Mouse (Mus musculus): ENCODE measurements around the gene Btc.

Gene Btc

DNA sequence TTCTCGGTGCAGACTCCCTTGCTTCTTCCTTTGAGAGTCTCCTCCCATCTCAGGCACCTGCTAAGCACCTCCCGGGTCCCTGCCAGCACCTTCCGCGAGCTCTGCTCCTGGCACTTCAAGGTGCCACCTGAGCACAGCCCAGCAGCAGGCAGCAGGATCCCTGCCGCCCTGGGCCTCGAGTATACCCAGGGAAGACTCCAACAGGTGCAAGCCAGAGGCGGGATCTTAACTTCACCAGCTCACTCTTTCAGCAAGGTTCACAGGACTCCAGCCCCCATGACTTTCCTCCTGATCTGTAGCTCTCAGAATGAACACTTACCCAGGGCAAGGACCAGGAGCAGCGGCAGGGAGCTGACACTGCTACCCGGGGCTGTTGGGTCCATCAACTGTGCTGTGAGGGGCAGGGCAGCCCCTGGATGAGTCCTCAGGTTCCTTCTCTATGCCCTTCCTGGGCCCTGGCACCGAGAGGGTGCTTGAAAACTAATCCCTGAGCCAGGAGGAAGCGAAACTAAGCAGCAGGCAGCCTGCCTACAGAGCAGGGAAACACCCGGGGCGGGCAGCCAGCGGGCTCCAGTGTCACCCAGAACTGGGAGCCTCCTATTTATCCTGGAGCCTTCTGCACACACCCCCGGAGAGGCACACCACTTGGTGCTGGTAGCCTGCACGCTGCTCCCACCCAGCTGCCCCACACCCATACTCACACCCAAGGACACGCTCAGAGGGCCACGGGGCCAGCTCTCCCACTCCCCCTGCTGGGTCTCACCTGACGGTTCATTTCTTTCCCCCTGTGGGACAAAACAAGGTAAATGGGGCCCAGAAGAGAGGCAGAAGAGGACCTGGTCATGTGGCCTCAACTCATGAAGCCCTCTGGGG is at the start of gene Btc:
Gene Btc, minus strand, starts transcription at position 656 of the 873 bp plus-strand sequence.
- in situ Hi-C loops (cut with MboI, MseI): no loop called here

DNA sequence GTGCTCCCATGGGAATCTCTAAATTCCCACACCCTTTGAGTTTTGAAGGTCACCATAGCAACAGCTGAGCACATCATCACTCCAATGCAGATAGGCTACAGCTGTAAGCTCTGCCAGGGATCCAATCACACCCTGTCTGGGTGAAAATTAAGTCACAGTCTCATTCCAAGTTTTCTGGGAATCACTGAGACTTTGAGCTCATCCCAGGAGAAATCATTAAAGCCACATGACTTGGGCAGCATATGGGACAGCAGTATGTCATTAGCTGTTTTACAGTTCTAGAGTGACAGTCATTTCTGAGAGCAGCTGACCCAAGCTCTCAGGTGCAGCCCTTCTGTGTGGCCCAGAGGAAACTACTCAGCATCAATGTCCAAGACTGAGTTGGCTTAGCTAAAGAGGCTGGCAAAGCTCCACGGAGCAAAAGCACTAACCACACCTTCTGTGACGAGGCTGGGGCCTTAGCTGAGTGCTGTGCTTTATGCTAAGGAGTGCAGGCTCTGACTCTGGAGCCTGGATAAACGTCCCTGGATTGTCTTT is 42.3 kb upstream of the Btc start:
- in situ Hi-C loops (cut with MboI, MseI): no loop called here

DNA sequence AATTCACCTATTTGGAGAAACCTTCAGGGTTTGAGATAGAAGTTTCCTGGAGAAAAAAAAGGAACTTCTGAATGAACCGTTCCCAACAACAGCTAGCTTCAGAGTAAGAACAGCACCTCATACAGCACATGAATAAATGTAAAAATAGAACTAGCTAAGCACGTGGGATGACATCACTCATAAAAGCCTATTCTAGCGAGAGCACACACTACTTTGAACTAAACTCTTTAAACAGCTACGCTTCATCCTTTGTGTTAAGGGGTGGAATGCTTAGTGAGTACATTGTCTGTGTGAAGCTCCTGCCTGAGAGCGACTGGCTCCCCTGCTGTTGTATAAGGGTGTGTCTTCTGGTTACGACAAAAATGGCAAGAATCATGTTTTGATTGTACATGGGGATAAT is 33.8 kb upstream of the Btc start:
- in situ Hi-C loops (cut with MboI, MseI): no loop called here

DNA sequence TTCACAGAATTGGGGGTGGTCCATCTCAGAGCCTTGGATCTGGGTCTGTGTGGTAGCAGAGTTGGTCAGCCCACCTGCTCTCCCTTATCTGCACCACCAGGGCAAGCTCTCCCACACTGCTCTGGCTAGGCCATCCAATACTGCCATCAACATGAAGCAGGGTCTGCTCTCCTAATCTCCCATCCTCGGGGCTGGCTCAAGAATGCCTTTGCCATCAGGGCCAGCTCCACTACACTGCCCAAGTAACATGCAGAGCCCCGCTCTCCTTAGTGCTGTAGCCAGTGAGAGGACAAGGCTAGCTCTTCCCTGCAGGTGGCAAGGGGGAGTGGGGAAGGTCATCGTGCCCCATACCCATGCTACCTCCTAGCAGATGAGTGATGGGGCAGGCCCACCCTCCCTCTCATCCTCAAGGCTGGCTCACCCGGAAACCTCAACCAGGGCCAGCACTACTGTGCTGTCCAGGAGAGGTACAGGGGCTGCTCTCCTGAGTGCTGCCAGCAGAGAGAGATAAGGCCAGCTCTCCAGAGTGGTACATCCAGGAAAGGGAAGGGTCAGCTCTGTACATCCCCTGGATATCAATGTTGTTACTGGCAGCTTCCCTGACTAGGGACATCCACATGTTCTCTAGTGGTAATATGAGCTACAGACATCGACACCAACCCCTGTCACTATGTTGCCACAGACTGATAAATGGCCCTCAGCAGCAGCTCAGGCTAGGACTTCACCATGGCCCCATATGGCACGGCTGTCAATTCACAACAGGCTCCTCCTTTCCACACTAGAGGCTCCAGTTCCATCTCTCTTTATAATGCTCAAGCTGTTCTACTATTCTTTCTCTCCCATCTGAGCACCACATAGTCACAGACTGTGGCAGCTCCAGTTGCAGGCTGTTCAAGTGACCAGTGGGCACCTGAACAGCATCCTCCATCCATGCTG is 32.2 kb upstream of the Btc start:
- in situ Hi-C loops (cut with MboI, MseI): no loop called here

DNA sequence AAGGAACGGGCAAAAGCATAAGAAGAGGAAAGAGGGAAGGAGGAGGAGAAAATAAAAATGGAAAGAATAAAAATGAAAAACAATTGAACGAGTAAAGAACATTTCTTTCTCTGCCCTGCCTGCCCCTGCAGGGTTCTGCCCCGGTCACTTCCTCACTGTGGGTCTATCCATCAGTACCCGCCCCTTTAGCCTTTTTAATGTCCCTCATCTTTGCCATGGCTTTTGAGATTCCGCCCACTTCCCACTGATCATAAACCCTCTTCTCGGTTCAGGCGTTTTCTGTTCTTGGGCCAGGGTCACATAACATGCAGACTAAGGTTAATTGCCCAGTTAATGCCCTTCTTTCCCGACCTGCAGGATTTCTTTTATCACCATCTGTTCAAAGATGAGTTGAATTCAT is 25.8 kb upstream of the Btc start:
- in situ Hi-C loops (cut with MboI, MseI): no loop called here

DNA sequence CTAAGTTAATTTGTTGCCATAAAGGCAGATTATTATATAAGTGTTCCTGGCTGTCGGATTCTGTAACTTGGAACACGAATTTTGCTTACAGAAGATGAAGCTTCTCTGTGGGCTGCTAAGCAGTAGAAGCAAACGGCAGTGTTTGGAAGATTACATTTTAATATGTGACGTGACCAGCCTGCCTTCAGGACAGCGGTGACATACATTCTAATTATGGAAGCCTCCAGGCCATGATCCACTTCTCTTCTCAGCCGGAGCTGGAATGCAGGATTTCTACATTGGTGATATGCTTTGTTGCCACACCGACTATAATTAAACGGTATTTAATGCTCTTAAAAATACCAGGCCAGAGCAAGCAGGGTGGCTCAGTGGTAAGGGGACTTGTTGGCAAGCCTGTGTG is 11.0 kb upstream of the Btc start:
- in situ Hi-C loops (cut with MboI, MseI): no loop called here

DNA sequence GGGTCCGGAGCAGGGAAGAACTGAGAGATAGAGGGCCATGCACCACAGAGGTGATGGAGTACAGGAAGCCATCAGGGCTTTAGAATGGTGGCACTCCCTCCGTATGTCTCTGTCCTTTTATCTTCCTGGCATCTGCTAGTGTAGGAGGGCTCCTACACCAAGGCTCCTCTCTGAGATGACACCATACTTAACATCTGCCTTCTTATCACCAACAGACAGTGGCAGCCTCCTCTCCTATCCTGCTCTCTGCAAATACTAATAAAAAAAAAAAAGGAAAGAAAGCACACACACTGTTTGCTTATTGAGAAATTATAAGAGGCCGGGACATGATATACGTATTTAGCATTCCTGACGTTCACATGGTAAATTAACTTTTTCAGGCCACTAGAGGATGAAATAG is 1.5 kb upstream of the Btc start:
- in situ Hi-C loops (cut with MboI, MseI): no loop called here

DNA sequence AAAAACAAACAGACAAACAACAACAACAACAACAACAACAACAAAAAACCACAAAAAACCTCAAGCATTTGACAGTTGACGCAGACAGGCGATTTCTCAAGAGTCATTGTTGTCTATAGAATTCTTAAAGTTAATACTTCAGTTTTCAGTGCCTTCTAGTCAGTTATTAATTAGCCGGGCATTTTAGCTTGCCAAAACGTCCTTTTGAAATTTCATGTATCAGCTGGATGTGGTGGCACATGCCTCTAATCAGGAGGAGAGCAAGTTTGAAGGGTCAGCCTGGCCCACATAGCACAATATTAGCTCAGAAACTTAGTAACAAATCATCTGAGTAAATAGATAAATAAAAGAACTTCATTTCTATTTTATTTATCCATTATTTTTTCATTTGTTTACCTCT is 487 bp upstream of the Btc start:
- in situ Hi-C loops (cut with MboI, MseI): no loop called here

DNA sequence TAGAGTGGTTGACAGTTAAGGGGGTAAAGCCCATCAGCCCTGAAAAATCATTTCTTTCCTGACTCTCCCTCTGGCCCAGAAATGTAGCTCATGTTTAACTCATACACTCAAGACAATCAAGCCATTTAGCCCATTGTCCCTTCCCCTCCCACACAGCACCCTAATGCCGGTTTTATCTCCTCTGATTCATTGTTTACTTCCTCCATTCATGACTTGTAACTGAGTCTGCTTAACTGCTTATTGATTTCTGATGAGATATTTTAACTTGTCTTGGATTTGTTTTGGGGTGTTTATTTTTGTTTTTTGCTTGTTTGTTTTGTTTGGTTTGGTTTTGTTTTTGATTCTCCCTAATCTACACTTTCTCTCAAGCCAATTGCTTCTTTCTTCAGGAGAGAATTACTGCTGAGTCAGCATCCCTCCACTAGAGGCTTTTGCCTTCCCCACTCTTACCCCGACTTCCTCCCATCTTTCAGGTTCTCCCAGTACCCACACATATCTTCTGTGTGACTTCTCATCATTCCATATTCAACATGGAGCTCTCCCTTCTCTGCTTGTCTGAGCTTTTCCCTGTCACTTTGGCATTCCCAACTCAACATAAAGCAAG is 2.2 kb downstream of the Btc start:
- in situ Hi-C loops (cut with MboI, MseI): no loop called here

DNA sequence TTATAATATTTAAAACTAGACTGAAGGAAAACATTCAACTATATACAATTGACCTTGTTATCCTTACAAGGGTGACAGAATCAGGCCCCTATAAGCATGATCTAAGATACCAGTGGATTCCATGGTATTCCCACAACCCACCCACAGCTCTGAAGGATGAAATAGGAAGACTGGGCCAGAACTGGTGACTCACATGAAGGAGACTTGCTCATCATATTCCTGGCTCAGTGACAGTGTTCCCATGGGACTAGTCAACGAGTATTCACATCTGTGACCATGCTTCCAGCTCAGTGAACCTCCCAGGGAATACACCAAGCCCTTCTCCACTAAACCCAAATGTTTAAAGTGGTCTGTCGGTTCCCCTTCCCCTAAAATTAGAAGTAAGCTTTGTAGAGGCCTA is 27.3 kb downstream of the Btc start:
- in situ Hi-C loops (cut with MboI, MseI): no loop called here

DNA sequence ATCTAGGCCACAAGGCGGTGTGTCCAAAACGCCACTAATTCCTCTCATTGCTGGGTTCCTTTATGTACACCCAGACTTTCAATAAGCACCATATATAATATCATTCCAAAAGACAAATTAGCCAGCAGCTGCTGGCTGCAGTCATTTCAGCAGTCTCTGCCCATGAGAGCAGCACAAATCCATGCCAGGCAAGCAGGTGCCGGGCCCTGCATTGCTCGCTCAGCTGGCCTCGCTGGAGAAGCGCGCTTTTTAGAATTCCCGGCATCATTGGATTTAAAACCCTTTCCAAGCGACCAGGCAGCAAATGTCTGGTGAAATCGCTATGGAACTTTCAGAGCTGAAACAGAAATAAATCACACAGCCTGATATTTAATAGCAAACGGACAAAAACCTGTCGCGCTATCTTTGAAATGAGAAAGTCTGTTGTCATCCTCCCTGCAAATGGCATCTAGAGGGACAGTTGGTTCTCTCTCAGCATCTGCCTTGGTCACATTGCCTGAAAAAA is 34.7 kb downstream of the Btc start:
- in situ Hi-C loops (cut with MboI, MseI): no loop called here

DNA sequence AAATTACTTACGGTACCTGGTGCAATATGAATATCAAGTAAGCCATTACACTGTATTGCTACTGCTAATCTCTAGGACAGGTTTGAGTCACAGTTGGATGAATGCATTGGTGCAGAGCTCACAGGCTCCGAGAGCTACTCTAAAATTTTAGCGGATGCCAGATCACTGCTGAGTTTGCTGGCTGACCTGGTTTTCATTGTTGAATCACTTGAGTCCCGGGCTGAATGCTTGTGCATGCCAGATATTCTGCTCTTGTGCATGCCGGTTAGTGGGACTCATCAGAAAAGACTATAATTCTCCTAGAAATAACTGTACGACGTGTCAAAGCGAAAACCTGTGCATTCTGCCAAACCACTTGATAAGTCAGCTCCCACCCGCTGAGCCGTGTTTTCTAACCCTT is 35.9 kb downstream of the Btc start:
- in situ Hi-C loops (cut with MboI, MseI): no loop called here

DNA sequence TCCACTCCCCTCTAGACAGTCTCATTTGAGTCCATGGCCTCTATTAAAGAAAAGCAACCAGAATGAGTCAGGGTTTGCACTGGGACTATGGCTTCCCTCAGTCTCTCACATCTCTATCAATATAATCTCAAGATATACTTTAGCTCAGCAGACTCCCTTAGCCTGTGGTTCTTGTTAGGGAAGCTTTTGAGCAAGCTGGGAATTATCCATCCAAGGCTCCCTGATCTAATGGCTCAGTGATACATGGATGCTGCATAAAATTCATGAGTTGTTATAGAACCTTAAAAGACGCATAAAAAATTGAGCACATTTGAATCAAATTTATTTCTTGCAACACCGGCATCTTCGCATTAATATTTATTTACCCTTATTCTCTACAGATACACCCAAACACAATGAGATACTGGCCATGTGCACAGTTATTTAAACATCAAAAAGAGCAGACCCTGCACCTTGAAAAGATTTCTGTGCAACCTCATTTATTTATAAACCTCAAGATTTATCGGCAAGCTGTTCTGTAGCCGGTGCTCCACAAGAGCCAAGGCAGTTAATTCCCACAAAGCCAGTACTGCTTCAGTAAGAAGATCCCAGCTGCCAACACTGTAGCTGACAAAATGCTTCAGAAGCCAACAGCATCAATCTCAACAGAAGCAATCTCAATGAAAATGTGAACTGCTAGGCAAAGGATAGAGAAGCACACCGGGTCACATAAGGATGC is 39.4 kb downstream of the Btc start:
- in situ Hi-C loops (cut with MboI, MseI): no loop called here

DNA sequence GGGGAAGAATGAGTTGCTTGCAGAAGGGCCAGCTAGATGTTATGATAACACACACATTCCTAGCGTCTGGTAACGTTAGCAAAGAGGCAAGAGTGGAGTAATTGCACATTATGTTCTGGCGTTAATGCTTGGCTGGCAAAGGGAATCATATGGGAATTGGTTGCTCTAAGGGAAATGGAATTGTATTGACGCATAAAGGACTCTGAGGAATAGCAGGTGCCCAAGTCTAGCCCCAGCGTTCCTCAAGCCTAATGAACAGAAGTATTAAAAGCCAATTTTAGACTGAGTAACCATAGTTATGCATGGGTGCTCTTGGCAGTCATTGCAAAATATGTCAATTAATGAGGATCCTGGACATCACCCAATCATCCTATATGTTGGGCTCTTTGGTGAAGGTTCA is 50.1 kb downstream of the Btc start:
- in situ Hi-C loops (cut with MboI, MseI): no loop called here

DNA sequence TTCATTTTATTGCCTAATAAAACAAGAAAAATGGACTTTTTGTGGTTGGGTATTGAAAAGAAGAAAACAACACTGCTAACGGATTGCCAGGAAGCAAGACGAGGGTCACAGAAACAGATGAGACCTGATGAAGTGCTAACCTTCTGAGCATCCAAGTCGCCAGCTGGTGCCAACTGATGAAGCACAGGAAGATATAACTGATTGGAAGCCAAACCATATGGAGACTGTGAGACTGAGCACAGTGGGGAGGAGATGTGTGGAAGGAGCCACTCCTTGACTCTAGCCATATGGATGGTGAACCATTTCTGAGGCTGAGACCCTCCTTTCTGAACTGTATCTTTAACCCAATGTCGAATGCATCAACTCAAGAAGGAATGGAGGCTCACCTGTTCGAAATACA is 57.1 kb downstream of the Btc start:
- in situ Hi-C loops (cut with MboI, MseI): no loop called here

DNA sequence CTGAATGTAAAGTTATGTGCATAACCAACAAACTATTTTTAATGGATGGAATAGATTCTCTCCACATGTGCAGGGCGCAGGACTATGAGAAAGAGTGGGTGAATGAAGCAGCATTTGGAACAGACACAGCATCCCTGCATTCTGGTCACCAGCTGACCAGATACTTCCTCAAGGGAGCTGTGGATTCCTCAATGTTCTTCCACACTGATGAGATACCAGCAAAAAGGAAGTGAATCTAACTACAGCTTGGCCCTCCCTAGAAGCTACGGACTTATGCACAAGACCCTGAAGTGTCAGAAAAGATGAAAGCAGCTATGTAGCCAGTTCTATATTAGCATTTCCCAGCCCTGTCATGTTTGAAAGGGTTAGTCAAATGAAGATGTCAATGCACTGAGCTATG is 57.7 kb downstream of the Btc start:
- in situ Hi-C loops (cut with MboI, MseI): no loop called here

DNA sequence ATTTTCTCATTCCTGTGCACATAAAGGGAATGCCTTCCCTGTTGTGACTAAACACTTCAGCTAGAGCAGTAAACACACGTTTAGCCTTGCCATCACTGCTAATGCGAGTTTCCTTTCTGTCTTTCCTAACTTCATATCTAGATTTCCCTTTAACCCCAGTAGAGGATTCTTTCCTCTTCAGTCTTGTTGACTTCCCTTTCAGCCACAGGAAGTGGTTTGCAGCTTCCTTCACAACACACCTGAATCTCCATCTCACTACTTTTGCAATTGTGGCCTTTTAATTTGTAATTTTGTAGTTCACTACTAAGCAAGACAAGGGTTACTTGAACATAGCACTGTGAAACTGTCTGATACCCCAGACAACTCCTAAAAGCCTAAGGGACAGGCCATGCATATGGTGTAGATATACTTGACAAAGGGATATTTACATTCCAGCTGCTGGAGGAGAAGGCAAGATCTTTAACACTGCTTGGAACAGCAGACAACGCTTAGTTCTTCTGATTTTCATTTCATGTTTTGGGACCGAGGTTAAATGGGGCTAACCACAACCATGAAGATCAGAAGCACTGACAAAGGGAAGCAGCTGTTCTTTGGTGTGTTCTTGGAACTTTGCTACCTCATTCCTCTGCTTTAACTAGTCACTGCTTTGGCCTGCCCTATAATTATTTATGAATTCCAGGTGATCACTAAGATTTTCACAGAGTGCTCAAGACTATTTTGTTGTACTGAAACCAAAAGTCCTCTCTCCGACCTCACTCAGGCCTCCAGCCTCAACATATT is 60.6 kb downstream of the Btc start:
- in situ Hi-C loops (cut with MboI, MseI): no loop called here

DNA sequence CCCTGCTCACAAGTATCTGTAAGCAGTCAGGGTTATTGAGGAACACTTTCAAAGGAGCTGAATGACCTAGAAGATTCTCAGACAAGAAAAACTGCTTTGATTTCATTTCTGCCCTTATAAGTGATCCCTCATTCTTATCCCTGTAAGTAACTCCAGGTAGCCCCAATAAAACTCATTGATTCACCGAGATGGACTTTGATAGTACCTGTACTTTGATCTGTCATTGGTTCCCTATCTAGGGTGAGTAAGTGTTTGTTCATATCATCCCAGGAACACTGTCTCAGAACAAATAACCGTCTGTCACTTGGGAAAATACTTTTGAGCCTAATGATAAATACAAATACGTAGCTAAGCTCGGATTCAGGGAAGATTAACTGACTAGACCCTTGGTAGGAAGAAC is 68.6 kb downstream of the Btc start:
- in situ Hi-C loops (cut with MboI, MseI): no loop called here

DNA sequence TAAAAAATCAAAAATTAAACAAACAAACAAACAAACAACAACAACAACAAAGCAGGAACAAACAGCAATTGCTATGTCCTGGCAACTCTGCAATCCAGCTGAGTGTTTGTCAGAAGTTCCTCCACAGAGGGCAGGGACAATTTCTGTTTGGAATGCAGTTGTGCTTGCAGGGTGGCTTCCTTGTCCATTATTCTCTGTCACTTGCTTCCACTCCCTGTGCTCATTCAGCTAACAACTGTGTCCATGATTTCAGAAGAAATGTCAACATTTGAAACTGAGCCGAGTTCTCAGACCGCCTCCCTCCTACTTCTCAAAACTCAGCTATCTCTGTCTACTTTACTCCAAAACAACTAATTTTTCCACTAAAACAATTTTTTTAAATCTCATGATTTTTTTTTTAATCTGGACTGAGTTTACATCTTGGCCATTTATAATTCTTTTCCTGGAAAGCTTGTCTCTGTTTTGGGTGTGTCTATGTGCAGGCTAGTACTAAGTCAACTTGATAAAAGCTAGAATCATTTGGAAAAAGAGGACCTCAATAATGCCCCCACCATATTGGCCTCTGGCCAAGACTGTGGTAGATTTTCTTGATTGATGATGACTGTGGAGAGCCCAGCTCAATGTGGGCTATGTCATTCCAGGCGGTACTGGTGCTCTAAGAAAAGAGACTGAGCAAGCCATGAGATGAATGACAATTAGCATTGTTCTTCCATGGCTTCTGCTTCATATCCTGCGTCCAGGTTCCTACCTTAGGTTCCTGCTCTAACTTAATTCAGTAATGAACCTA is 70.5 kb downstream of the Btc start:
- in situ Hi-C loops (cut with MboI, MseI): no loop called here

DNA sequence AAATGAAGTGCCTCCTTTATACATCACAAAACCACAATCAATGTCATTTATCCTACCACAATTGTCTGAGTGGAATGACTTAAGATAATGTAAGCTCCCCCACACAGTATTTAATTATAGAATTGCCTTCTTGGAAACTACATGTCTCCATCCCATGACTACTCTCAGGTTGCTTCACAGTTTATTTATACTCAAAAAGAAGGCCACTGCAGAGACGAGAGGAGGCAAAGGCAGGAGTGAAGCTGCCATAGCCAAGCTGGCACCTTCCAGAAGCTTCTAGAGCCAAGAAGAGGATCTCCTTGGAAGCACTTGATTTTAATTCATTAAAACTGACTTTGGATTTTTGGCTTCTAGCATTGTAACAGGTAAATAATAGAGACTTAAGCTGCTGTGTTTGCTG is 81.0 kb downstream of the Btc start:
- in situ Hi-C loops (cut with MboI, MseI): no loop called here

Data from T-helper 1 cell (primary cell).